Mouse (Mus musculus): ENCODE data around the gene Rraga. TPM values are rescaled to one million over a fixed set of nuclear protein-coding genes. Genes with fewer than 3 reads are reported as not detected.
"Not testable (repeated sequence)": the region's sequence is repeated elsewhere in the genome, so short reads cannot be mapped to it uniquely, and the experiment has no call there.

Rraga gene
- polyA plus RNA-seq, 1 experiment from 2014 or later: 98.6 TPM

DNA sequence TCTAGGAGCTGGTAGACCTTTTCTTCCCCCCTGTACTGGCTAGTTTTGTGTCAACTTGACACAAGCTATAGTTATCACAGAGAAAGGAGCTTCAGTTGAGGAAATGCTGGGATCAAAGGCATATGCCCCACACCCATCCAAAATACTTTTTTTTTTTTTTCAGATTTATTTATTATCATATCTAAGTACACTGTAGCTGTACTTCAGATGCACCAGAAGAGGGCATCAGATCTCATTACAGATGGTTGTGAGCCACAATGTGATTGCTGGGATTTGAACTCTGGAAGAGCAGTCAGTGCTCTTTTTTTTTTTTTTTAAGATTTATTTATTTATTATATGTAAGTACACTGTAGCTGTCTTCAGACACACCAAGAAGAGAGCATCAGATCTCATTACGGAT, 47.1 kb downstream of the Rraga start:
- ATAC-seq (ENCODE audit: low read depth); H3K4me1 ChIP-seq (replicated peaks; ENCODE audit: control insufficient read depth, insufficient read depth, low read length); H3K4me2 ChIP-seq (ENCODE audit: low read depth, low read length); H3K36me3 ChIP-seq (ENCODE audit: control insufficient read depth, insufficient read depth, low read length); H3K4me3 ChIP-seq (ENCODE audit: low read length); H3K9ac ChIP-seq (ENCODE audit: low read length); H3K27ac ChIP-seq (ENCODE audit: low read length); H3K27me3 ChIP-seq (ENCODE audit: control insufficient read depth, insufficient read depth, low read depth, low read length); H3K9me3 ChIP-seq (ENCODE audit: control insufficient read depth, low read length): not testable (repeated sequence)
- WGBS: 81% methylated on average over 1 of the region's 1 CpGs

DNA sequence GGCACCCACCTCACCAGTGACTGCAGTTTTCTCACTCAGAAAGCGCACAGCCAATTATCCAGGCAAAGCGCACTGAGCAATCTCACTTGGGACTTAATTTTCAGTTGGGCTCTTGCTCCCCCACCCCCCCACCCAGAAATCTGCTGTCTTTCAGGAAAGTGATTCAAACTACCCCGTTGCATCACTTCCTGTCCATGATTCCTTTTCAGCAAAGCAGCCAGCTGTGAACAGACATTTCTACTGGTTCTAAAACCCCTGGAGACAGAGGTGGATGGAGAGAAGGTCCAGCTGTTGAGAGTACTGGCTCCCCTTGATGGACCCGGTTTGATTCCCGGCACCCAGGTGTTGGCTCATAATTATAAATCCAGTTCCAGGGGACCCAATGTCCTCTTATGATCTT, 50.0 kb downstream of the Rraga start:
- Histone ChIP-seq H3K4me2 (ENCODE audit: low read depth, low read length) (no peak overlapping the region), H3K9me3 (ENCODE audit: control insufficient read depth, low read length) (no peaks in the 10 kb centered on the region), H3K27me3 (ENCODE audit: control insufficient read depth, insufficient read depth, low read depth, low read length) (no peaks in the 10 kb centered on the region), H3K4me3 (ENCODE audit: low read length) (no peak overlapping the region), H3K27ac (ENCODE audit: low read length) (no peak overlapping the region), H3K9ac (ENCODE audit: low read length) (no peak overlapping the region), H3K36me3 (ENCODE audit: control insufficient read depth, insufficient read depth, low read length) (no peaks in the 10 kb centered on the region), H3K4me1 (replicated peaks; ENCODE audit: control insufficient read depth, insufficient read depth, low read length) (no peaks in the 10 kb centered on the region)
- ATAC-seq (ENCODE audit: low read depth): no peak
- WGBS: 65% methylated on average over 5 of the region's 5 CpGs

GRCm38 (mm10) chr4:86626496-86626895, 51.0 kb downstream of the Rraga start:
- WGBS: 82% methylated on average over 7 of the region's 7 CpGs
- H3K4me3 ChIP-seq (ENCODE audit: low read length); H3K36me3 ChIP-seq (ENCODE audit: control insufficient read depth, insufficient read depth, low read length); ATAC-seq (ENCODE audit: low read depth); H3K9me3 ChIP-seq (ENCODE audit: control insufficient read depth, low read length); H3K9ac ChIP-seq (ENCODE audit: low read length); H3K27me3 ChIP-seq (ENCODE audit: control insufficient read depth, insufficient read depth, low read depth, low read length); H3K27ac ChIP-seq (ENCODE audit: low read length); H3K4me2 ChIP-seq (ENCODE audit: low read depth, low read length); H3K4me1 ChIP-seq (replicated peaks; ENCODE audit: control insufficient read depth, insufficient read depth, low read length): not testable (repeated sequence)

Other genes with a start within 250 kb of the Rraga start
- not detected in 2 replicates for gene Saxo1, start 17.3 kb upstream of the Rraga start, polyA plus RNA-seq (2015; fragmentation: Nextera tagmentation; extraction: Ambion mirVana)
- 18.1 and 21.2 TPM in 2 replicates for gene Haus6, start 36.4 kb downstream of the Rraga start, polyA plus RNA-seq (2015; fragmentation: Nextera tagmentation; extraction: Ambion mirVana)
- gene Plin2, start 94.4 kb downstream of the Rraga start, polyA plus RNA-seq (2015; fragmentation: Nextera tagmentation; extraction: Ambion mirVana): 152 and 162 TPM in 2 replicates
- gene Dennd4c, start 172.9 kb downstream of the Rraga start, polyA plus RNA-seq (2015; fragmentation: Nextera tagmentation; extraction: Ambion mirVana): 6.6 and 7.5 TPM in 2 replicates